Mouse (Mus musculus): Measurements from ENCODE around the gene Lrrc8d. TPM values are rescaled to one million over a fixed set of nuclear protein-coding genes. Genes with fewer than 3 reads are reported as not detected.

The Lrrc8d gene
- polyA plus RNA-seq, 1 experiment from 2014 or later = 37.6 TPM

DNA sequence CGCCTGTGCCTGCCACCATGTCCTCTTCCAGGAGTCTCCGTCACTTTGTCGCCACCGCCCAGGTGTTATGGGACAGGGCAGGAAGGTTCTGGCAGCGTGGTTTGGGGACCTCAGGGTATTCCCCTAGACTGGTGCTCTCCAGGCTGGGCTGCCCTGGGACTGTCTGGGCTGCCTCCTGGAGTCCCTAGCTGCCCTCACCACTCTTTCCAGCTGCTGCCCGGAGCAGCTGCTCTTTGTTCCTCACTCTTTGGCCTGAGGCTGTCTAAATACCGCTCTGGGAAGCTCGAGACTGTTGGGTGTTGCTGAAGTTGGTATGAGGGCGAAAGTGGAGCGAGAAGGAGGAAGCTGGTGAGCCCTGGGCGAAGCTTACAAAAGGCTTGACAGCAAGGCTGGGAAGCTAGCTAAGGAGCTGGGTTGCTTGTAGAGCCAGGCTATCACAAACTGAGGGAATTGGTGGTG is 32.7 kb downstream of the Lrrc8d start:
- Histone ChIP-seq H3K27ac (replicated peaks) (peak overlapping the region; percentile 76), H3K9ac (peak overlapping the region; percentile 73), H3K4me3 (peak overlapping the region; percentile 45), H3K4me2 (peak overlapping the region; percentile 85), H3K4me1 (replicated peaks) (peaks cover 42% of the 10 kb centered on the region), H3K27me3 (peaks cover 3% of the 10 kb centered on the region; the same call in 1 of the 2 replicates), H3K9me3 (no peaks in the 10 kb centered on the region), H3K36me3 (peaks cover 28% of the 10 kb centered on the region)
- peak; percentile 42; the same call in 1 of the 2 replicates for ATAC-seq (ENCODE audit: low read depth)
- 36% methylated on average over 11 of the region's 11 CpGs for WGBS

DNA sequence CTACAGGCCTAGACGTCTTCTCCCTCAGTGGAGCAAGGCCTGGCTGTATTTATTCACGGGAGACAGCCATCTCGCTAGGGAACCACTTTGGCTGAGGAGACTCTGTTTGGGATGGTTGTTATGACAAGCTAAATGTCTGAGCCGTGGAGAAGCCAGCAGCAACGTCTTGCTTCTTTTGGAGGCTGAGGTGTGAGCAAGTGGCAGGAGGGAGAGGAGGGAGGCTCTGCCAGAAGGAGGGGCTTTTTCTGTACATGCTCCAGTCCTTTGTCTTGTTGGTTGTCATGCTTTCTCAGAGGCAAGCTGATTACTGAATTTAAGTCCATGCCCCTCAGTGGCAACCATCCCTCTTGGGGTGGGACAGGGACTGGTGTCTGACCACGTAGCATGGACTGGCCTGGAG is 33.5 kb downstream of the Lrrc8d start:
- ATAC-seq (ENCODE audit: low read depth) = no peak
- Histone ChIP-seq H3K4me3 (no peak overlapping the region), H3K4me1 (replicated peaks) (peaks cover 42% of the 10 kb centered on the region), H3K27me3 (peaks cover 3% of the 10 kb centered on the region; the same call in 1 of the 2 replicates), H3K9ac (no peak overlapping the region), H3K36me3 (peaks cover 28% of the 10 kb centered on the region), H3K27ac (replicated peaks) (no peak overlapping the region), H3K4me2 (no peak overlapping the region), H3K9me3 (no peaks in the 10 kb centered on the region)
- WGBS = 73% methylated on average over 6 of the region's 6 CpGs

DNA sequence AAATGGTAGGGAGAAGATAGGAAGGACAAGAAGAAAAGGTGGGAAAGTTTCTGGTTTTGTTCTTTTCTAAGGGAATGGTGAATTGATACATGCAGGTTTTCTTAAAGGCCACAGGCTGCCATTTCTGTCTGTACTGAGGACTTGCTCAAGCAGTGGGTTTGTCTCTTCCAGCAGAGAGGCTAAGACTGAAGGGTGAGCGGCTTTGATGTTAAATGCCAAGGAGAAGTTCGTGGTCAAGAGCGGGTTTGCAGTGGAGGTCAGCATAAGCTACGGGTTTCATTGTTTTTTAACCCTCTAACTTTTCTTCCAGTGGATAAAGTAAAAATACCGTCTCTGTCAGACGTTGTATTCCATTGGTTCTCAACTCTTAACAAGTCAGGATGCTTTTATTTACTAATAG is 36.6 kb downstream of the Lrrc8d start:
- no peak for ATAC-seq (ENCODE audit: low read depth)
- H3K36me3 ChIP-seq = peaks cover 18% of the 10 kb centered on the region
- H3K9ac ChIP-seq = no peak overlapping the region
- peaks cover 44% of the 10 kb centered on the region for H3K4me1 ChIP-seq (replicated peaks)
- 95% methylated on average over 6 of the region's 6 CpGs for WGBS
- H3K27ac ChIP-seq (replicated peaks) = no peak overlapping the region
- H3K9me3 ChIP-seq = no peaks in the 10 kb centered on the region
- H3K4me2 ChIP-seq = no peak overlapping the region
- no peaks in the 10 kb centered on the region for H3K27me3 ChIP-seq
- H3K4me3 ChIP-seq = no peak overlapping the region

DNA sequence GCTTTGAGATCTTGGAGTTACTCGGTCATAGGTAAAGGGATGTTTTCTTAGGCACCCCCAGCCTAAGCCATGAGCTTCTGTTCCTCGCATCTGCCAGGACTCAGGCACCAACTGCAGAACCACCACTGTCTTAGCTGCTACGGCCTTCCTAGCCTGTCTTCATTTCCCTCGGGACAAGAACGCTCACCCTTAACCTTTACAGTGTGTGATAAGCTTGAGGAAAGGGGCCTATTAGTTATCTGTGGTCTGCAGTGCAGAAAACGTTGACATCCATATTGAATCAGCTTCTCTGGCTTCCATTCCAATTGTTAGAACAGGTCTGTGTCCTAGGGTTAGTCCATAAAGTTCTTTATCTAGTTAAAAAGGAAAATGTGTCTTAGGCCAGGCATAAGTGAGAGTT is 37.4 kb downstream of the Lrrc8d start:
- H3K9me3 ChIP-seq = no peaks in the 10 kb centered on the region
- no peaks in the 10 kb centered on the region for H3K27me3 ChIP-seq
- ATAC-seq (ENCODE audit: low read depth) = no peak
- 69% methylated on average over 6 of the region's 6 CpGs for WGBS
- H3K27ac ChIP-seq (replicated peaks) = no peak overlapping the region
- peaks cover 41% of the 10 kb centered on the region for H3K4me1 ChIP-seq (replicated peaks)
- no peak overlapping the region for H3K9ac ChIP-seq
- H3K4me3 ChIP-seq = no peak overlapping the region
- no peak overlapping the region for H3K4me2 ChIP-seq
- peaks cover 18% of the 10 kb centered on the region for H3K36me3 ChIP-seq

DNA sequence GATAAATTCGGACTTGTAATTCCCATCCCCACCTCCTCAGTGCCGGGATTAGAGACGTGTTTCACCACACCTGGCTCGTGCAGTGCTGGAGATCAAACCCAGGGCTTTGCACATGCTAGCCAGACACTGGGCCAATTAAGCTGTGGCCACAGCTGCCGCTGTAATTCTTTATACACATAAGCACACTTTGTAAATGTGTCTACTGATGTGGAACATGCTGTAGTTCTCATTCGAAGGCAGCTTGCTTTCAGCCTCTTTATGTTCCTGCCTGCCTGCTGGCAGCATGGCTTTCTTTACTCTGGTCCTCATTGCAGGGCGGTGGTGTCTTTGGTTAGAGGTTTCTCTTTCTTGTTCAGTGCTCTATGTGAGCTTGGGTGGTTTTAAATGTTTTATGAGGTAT is 40.7 kb downstream of the Lrrc8d start:
- Histone ChIP-seq H3K4me1 (replicated peaks) (peaks cover 41% of the 10 kb centered on the region), H3K36me3 (0 out of 2 replicates have a peak, but pooled peaks cover 2% of the 10 kb centered on the region), H3K9ac (no peak overlapping the region), H3K9me3 (no peaks in the 10 kb centered on the region), H3K4me2 (peak overlapping the region; percentile 7; the same call in 1 of the 2 replicates), H3K27me3 (no peaks in the 10 kb centered on the region), H3K4me3 (no peak overlapping the region), H3K27ac (replicated peaks) (peak overlapping the region; percentile 64)
- 20% methylated on average over 7 of the region's 7 CpGs for WGBS
- ATAC-seq (ENCODE audit: low read depth) = peak; percentile 69

DNA sequence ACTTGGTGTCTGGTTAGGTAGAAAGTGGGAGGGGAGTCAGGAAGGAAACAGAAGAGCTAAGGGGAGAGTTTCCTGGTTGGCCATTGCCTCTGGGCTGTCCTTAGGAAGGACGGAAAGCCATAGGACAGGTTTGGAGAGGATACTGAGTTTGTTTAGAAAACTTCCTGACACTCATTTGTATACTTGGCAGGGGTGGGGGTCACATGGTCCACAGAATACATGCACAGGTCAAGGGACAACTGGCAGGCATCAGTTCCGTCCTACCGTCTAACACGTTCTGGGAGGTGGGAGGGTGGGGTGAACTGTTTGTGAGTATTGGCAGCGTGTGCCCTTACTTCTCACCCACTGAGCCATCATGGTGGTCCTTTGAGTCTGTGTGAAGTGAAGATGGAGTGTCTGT is 42.9 kb downstream of the Lrrc8d start:
- Histone ChIP-seq H3K4me1 (replicated peaks) (peaks cover 43% of the 10 kb centered on the region), H3K27me3 (no peaks in the 10 kb centered on the region), H3K4me2 (no peak overlapping the region), H3K9me3 (no peaks in the 10 kb centered on the region), H3K36me3 (0 out of 2 replicates have a peak, but pooled peaks cover 2% of the 10 kb centered on the region), H3K4me3 (no peak overlapping the region), H3K27ac (replicated peaks) (no peak overlapping the region), H3K9ac (no peak overlapping the region)
- no peak for ATAC-seq (ENCODE audit: low read depth)
- WGBS = 83% methylated on average over 5 of the region's 5 CpGs

- Histone ChIP-seq H3K9me3 (no peaks in the 10 kb centered on the region), H3K4me2 (no peak overlapping the region), H3K4me3 (no peak overlapping the region), H3K36me3 (no peaks in the 10 kb centered on the region), H3K27me3 (no peaks in the 10 kb centered on the region), H3K4me1 (replicated peaks) (peaks cover 43% of the 10 kb centered on the region), H3K27ac (replicated peaks) (no peak overlapping the region), H3K9ac (no peak overlapping the region)
- ATAC-seq (ENCODE audit: low read depth) = no peak
- WGBS = 78% methylated on average over 11 of the region's 11 CpGs
Measured at GRCm38 (mm10) chr5:105745324-105745723, 45.6 kb downstream of the Lrrc8d start.

GRCm38 (mm10) chr5:105745927-105746454 is 46.2 kb downstream of the Lrrc8d start:
- Histone ChIP-seq H3K27me3 (no peaks in the 10 kb centered on the region), H3K9ac (no peak overlapping the region), H3K27ac (replicated peaks) (no peak overlapping the region), H3K9me3 (no peaks in the 10 kb centered on the region), H3K4me1 (replicated peaks) (peaks cover 36% of the 10 kb centered on the region), H3K36me3 (no peaks in the 10 kb centered on the region), H3K4me2 (no peak overlapping the region), H3K4me3 (no peak overlapping the region)
- 79% methylated on average over 5 of the region's 5 CpGs for WGBS
- ATAC-seq (ENCODE audit: low read depth) = no peak

DNA sequence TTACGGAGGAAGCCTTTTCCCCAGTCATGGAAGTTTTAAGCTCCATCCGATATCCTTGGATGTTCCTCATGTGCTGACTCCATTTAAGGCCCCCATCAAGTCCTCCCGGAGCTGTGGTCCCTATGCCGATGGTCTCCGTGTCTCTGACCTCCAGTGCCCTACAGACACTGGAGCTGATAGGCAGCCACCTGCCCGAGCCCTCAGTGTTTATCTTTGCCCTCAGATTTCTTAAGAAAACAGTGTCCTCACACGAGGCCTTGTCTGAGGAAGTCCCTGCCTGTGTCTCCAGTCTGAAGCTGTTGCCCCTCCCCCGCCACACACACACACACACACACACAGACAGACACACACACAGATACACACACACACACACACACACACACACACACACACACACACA is 55.0 kb downstream of the Lrrc8d start:
- Histone ChIP-seq H3K4me2 (no peak overlapping the region), H3K4me1 (replicated peaks) (peaks cover 28% of the 10 kb centered on the region), H3K36me3 (0 out of 2 replicates have a peak, but pooled peaks cover 6% of the 10 kb centered on the region), H3K4me3 (no peak overlapping the region), H3K9me3 (no peaks in the 10 kb centered on the region), H3K27me3 (no peaks in the 10 kb centered on the region), H3K27ac (replicated peaks) (no peak overlapping the region), H3K9ac (no peak overlapping the region)
- WGBS = 70% methylated on average over 8 of the region's 8 CpGs
- no peak for ATAC-seq (ENCODE audit: low read depth)

DNA sequence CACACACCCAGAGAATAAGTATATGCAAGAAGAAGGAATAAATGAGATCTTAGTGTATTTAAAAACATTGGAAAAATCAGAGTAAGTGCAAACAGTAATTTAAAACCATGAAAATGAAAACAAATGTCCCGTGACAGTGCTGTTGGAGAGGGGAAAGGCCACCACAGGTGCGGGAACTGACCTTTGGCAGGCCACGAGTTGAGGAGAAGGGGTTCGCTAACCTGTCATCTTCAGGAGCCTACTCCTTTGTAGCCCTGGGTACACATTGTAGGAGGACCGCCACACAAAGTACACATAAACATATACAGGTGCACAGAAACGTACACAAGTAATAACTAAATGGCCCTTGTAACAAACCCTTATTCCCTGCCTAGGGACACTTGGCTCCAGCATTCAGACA is 55.7 kb downstream of the Lrrc8d start:
- no peaks in the 10 kb centered on the region for H3K27me3 ChIP-seq
- H3K9me3 ChIP-seq = no peaks in the 10 kb centered on the region
- H3K9ac ChIP-seq = no peak overlapping the region
- ATAC-seq (ENCODE audit: low read depth) = no peak
- H3K27ac ChIP-seq (replicated peaks) = no peak overlapping the region
- no peak overlapping the region for H3K4me2 ChIP-seq
- no peak overlapping the region for H3K4me3 ChIP-seq
- H3K4me1 ChIP-seq (replicated peaks) = peaks cover 28% of the 10 kb centered on the region
- 0 out of 2 replicates have a peak, but pooled peaks cover 6% of the 10 kb centered on the region for H3K36me3 ChIP-seq
- WGBS = 79% methylated on average over 6 of the region's 6 CpGs

DNA sequence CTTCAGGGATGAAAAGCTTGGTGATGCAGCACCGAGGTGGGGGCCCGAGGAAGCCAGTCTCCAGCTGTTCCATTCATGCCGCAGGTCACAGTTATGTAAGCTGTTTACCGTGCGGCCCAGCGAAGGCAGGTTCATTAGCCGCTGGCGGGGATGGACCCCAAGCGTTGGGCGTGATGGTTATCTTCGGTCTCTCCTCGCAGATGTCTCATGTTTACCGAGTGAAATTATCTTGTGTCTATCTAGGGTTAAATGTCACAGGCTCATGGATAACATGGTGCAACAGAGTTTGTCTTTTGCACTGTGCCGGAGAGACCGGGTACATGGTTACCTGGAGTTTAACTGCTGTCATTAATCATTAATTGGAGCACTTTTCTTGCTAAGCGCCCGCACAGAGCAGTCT is 58.2 kb downstream of the Lrrc8d start:
- H3K4me2 ChIP-seq = no peak overlapping the region
- H3K9me3 ChIP-seq = no peaks in the 10 kb centered on the region
- 89% methylated on average over 17 of the region's 17 CpGs for WGBS
- H3K36me3 ChIP-seq = 0 out of 2 replicates have a peak, but pooled peaks cover 6% of the 10 kb centered on the region
- H3K4me3 ChIP-seq = no peak overlapping the region
- H3K27ac ChIP-seq (replicated peaks) = no peak overlapping the region
- no peak overlapping the region for H3K9ac ChIP-seq
- ATAC-seq (ENCODE audit: low read depth) = no peak
- H3K27me3 ChIP-seq = no peaks in the 10 kb centered on the region
- peaks cover 43% of the 10 kb centered on the region for H3K4me1 ChIP-seq (replicated peaks)

DNA sequence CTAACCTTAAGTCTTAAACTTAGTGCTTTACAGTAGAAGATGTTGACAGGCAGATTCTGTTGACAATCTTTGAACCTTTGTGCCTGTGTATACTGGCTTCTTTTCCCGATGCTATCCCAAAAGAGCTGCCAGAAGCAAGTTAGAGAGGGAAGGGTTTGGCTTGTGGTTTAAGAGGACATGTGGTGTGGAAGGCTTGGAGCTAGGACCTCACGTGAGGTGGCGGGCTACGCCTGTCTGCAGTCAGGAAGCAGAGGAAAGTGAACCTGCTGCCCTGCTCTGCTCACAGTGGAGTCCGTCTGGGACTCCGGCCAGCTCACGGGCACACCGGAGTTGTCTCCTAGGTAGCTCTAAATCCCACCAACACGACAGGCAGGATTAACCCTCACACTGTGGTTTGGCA is 59.1 kb downstream of the Lrrc8d start:
- Histone ChIP-seq H3K27me3 (no peaks in the 10 kb centered on the region), H3K4me1 (replicated peaks) (peaks cover 36% of the 10 kb centered on the region), H3K4me3 (no peak overlapping the region), H3K27ac (replicated peaks) (no peak overlapping the region), H3K36me3 (0 out of 2 replicates have a peak, but pooled peaks cover 6% of the 10 kb centered on the region), H3K9ac (no peak overlapping the region), H3K4me2 (no peak overlapping the region), H3K9me3 (no peaks in the 10 kb centered on the region)
- WGBS = 89% methylated on average over 9 of the region's 9 CpGs
- no peak for ATAC-seq (ENCODE audit: low read depth)

Measured in neural tube, embryonic 13.5 days (tissue).